Mouse (Mus musculus): ENCODE results near the gene Casq2. TPM values are rescaled to one million over a fixed set of nuclear protein-coding genes. Genes with fewer than 3 reads are reported as not detected.

Gene Casq2
- polyA plus RNA-seq, 1 experiment from 2014 or later = 7.0 TPM

DNA sequence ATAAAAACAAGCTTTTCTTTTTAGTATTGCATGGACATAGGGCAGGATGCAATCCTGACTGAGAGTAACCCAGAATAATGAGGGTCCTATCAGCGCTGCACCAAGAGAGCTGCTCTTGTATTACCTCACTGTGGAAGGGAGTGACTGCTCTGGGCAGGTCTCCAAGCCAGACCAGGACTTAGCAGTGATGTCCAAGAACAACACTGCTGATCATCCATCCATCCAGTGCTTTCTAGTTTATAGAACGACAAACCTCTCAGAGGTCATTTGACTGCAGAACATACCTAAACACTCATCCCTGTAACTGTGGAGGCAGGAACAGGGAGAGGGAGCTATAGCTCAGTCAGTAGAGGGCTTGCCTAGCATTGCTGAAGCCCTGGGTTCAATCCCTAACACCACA is 106.4 kb downstream of the Casq2 start:
- Histone ChIP-seq H3K4me3 (ENCODE audit: low read depth, low read length) (no peak overlapping the region), H3K4me2 (replicated peaks; ENCODE audit: low read depth, low read length) (no peak overlapping the region), H3K9me3 (ENCODE audit: low read length) (no peaks in the 10 kb centered on the region), H3K4me1 (ENCODE audit: insufficient read depth, low read depth, low read length) (peaks cover 19% of the 10 kb centered on the region; the same call in 1 of the 2 replicates), H3K27me3 (replicated peaks; ENCODE audit: insufficient read depth, low read length) (no peaks in the 10 kb centered on the region), H3K36me3 (ENCODE audit: insufficient read depth, low read length) (no peaks in the 10 kb centered on the region), H3K27ac (ENCODE audit: low read length) (no peak overlapping the region), H3K9ac (replicated peaks; ENCODE audit: low read depth) (no peak overlapping the region)
- DNase-seq (ENCODE audit: low spot score) = peak; percentile 43
- TF ChIP-seq EP300 (IDR thresholded peaks at IDR 0.05) (no peak), CTCF (IDR thresholded peaks at IDR 0.05) (no peak)
- ATAC-seq = 0 out of 2 replicates have a peak, but pooled peaks have one; percentile 18
- WGBS = 54% methylated on average over 2 of the region's 2 CpGs

DNA sequence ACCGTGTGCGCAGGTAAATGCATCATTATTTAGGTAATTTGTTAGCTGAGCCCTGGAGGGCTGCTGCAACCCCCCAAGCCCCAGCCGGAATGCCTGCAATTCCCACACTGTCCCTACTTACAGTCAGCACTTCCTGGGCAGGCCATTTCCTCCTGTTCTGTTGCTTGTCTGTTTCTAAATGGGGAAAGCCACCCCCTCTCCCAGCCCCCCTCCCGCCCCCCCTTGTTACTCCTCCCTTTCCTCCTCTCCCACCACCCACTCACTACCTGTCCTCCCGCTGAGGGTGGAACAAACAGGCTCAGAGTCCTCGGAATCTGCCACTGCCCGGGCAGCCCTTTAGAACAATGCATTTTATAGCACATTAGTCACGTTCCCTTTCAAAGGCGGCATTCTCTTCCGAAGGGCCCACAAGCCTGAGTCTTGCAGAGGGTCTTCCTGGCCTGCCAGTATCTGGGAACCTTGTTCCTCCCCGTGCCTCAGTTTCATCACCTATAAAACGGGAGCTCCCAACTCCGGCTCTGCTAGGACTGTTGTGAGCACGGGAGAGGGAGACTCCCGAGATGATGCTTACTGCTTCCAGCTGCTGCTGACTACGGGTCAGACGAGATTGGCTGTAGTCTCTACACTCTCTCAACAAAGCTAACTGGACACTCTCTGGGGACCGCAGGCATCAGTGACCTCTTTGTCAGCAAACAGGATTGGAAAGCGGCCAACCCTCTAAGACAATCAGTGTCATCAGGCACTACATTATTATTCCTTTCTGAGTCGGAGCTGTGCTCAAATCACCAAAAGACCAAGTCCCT is 107.5 kb downstream of the Casq2 start:
- peaks cover 21% of the 10 kb centered on the region; the same call in 1 of the 2 replicates for H3K4me1 ChIP-seq (ENCODE audit: insufficient read depth, low read depth, low read length)
- no peak overlapping the region for H3K9ac ChIP-seq (replicated peaks; ENCODE audit: low read depth)
- no peak overlapping the region for H3K4me3 ChIP-seq (ENCODE audit: low read depth, low read length)
- no peak for TF ChIP-seq EP300 (IDR thresholded peaks at IDR 0.05)
- TF ChIP-seq CTCF (IDR thresholded peaks at IDR 0.05) = no peak
- 11% methylated on average over 19 of the region's 20 CpGs for WGBS
- ATAC-seq (peak; percentile 78), DNase-seq (ENCODE audit: low spot score) (peak; percentile 46)
- H3K9me3 ChIP-seq (ENCODE audit: low read length) = no peaks in the 10 kb centered on the region
- no peaks in the 10 kb centered on the region for H3K27me3 ChIP-seq (replicated peaks; ENCODE audit: insufficient read depth, low read length)
- H3K27ac ChIP-seq (ENCODE audit: low read length) = 0 out of 2 replicates have a peak overlapping the region, but pooled peaks have one; percentile 1
- H3K4me2 ChIP-seq (replicated peaks; ENCODE audit: low read depth, low read length) = peak overlapping the region; percentile 20
- no peaks in the 10 kb centered on the region for H3K36me3 ChIP-seq (ENCODE audit: insufficient read depth, low read length)

DNA sequence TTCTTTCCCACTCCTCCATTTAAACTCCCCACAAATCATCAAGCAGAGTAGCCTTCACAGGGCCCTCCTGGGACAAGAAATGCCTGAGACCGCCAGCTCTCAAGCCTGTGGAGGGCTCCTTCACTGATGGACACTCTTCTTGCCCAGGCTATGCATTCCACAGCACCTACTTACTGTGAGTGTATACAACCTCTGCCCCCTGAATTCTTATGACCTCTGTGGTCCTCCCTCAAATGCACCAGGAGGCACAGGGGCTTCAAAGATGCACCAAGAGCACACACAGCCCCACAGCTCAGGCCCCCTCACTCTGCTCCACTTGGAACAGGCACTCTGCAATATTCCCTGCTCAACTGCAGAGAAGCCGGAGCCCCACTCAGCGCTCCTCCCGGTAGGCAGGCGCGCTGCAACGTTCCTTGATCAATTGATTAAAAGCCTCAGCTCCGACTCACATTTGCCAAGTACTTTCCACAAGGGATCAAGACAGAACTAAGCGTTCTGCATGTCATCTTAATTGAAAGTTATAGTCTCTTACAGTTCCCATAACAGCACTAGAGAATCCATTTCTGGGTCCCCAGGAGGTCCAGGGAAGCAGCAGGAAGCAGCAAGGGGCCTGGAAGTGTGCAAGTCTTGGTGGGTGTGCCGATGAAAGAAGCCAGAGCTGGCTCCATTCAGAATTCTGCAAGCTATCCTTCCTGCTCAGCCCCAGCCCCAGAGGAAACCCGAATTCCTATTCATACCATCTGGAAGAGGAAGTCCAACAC is 108.3 kb downstream of the Casq2 start:
- ATAC-seq (no peak), DNase-seq (ENCODE audit: low spot score) (peak; percentile 28)
- Histone ChIP-seq H3K27me3 (replicated peaks; ENCODE audit: insufficient read depth, low read length) (no peaks in the 10 kb centered on the region), H3K4me1 (ENCODE audit: insufficient read depth, low read depth, low read length) (peaks cover 24% of the 10 kb centered on the region; the same call in 1 of the 2 replicates), H3K9me3 (ENCODE audit: low read length) (no peaks in the 10 kb centered on the region), H3K4me3 (ENCODE audit: low read depth, low read length) (no peak overlapping the region), H3K27ac (ENCODE audit: low read length) (0 out of 2 replicates have a peak overlapping the region, but pooled peaks have one; percentile 1), H3K4me2 (replicated peaks; ENCODE audit: low read depth, low read length) (0 out of 2 replicates have a peak overlapping the region, but pooled peaks have one; percentile 2), H3K9ac (replicated peaks; ENCODE audit: low read depth) (no peak overlapping the region), H3K36me3 (ENCODE audit: insufficient read depth, low read length) (no peaks in the 10 kb centered on the region)
- TF ChIP-seq CTCF (IDR thresholded peaks at IDR 0.05) = no peak
- no peak for TF ChIP-seq EP300 (IDR thresholded peaks at IDR 0.05)
- 22% methylated on average over 11 of the region's 11 CpGs for WGBS

DNA sequence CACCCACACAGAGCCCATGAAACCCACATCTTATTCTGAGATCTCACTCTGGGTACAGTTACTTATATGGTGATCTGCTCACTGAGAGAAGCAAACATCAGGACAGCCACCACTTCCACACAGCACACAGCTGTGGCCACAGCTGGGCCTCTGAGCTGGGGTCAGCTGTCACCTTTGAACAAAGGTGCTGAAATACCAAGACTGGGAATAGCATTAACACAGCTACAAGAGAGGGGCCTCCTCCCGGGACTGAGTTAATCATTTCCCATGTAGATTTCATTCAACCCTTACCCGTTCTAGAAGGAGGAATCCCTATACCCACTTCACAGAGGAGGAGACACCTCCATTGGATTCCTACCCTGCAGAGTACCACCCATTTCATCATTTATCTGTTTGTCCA is 109.5 kb downstream of the Casq2 start:
- H3K4me2 ChIP-seq (replicated peaks; ENCODE audit: low read depth, low read length) = no peak overlapping the region
- no peak for TF ChIP-seq CTCF (IDR thresholded peaks at IDR 0.05)
- no peak for TF ChIP-seq EP300 (IDR thresholded peaks at IDR 0.05)
- 60% methylated on average over 2 of the region's 2 CpGs for WGBS
- no peak for ATAC-seq
- no peak overlapping the region for H3K9ac ChIP-seq (replicated peaks; ENCODE audit: low read depth)
- H3K27me3 ChIP-seq (replicated peaks; ENCODE audit: insufficient read depth, low read length) = no peaks in the 10 kb centered on the region
- H3K4me3 ChIP-seq (ENCODE audit: low read depth, low read length) = no peak overlapping the region
- H3K4me1 ChIP-seq (ENCODE audit: insufficient read depth, low read depth, low read length) = peaks cover 24% of the 10 kb centered on the region; the same call in 1 of the 2 replicates
- no peak for DNase-seq (ENCODE audit: low spot score)
- H3K36me3 ChIP-seq (ENCODE audit: insufficient read depth, low read length) = no peaks in the 10 kb centered on the region
- no peak overlapping the region for H3K27ac ChIP-seq (ENCODE audit: low read length)
- no peaks in the 10 kb centered on the region for H3K9me3 ChIP-seq (ENCODE audit: low read length)

Other genes with a start within 250 kb of the Casq2 start
- 0.12 and 0.37 TPM in 2 replicates for gene Mab21l3, start 237.5 kb upstream of the Casq2 start, polyA plus RNA-seq (2015; fragmentation: Nextera tagmentation; extraction: Ambion mirVana)
- 4.2 and 4.5 TPM in 2 replicates for gene Slc22a15, start 162.0 kb upstream of the Casq2 start, polyA plus RNA-seq (2015; fragmentation: Nextera tagmentation; extraction: Ambion mirVana)
- gene Nhlh2, start 76.3 kb upstream of the Casq2 start, polyA plus RNA-seq (2015; fragmentation: Nextera tagmentation; extraction: Ambion mirVana) = not detected in 2 replicates
- gene Vangl1, start 118.3 kb downstream of the Casq2 start, polyA plus RNA-seq (2015; fragmentation: Nextera tagmentation; extraction: Ambion mirVana) = 14.0 and 15.8 TPM in 2 replicates